Mouse (Mus musculus) brain, embryonic 14.5 days (tissue): ENCODE results near the gene Zbtb8os.

Source experiments
- CTCF ChIP-seq: fragments of 200-500 bp; IDR thresholded peaks from 2 replicates; pipeline ENCODE4 v1.5.1; 2012; ENCODE audit warnings: inconsistent platforms, mild to moderate bottlenecking, moderate library complexity, borderline replicate concordance; ENCODE audit not compliant: insufficient read depth, insufficient read length; ENCODE audit errors: extremely low read depth
- POLR2A ChIP-seq: fragments of 200-500 bp; IDR thresholded peaks from 2 replicates; pipeline ENCODE4 v1.6.1; 2012; ENCODE audit warnings: mild to moderate bottlenecking, inconsistent platforms, borderline replicate concordance; ENCODE audit not compliant: poor library complexity, insufficient read depth, insufficient read length, severe bottlenecking; ENCODE audit errors: extremely low read depth

GRCm38 (mm10) chr4:129396960-129397359, 61.5 kb downstream of the Zbtb8os start:
- TF ChIP-seq POLR2A (no peak), CTCF (no peak)
